Mouse (Mus musculus) heart, embryonic 14.5 days (tissue): Measurements from ENCODE around the gene Map3k19. TPM values are rescaled to one million over a fixed set of nuclear protein-coding genes. Genes with fewer than 3 reads are reported as not detected.

Experiments used
- ATAC-seq: fragments of 200-750 bp; cut with Nextera tagmentation; 2 replicates; pipeline ENCODE4 v1.8.0; 2017; ENCODE audit warnings: low read depth, moderate TSS enrichment; ENCODE audit not compliant: insufficient number of reproducible peaks, insufficient read depth, low FRiP score
- H3K27ac ChIP-seq, 2 experiments: fragments of 200-500 bp in 1 of 2; fragments of 300-500 bp in 1 of 2; sonication (generic) in 1 of 2; replicated peaks in 1 of 2; 2 replicates each; pipeline ENCODE4 v1.5.1; 2012 to 2014; ENCODE audit warnings: low read depth in 2 of 2, low read length in 2 of 2, control low read depth in 1 of 2, mild to moderate bottlenecking in 1 of 2, mixed read lengths in 1 of 2; ENCODE audit not compliant: control insufficient read depth in 1 of 2, insufficient read depth in 1 of 2
- H3K27me3 ChIP-seq: fragments of 300-500 bp; sonication (generic); 2 replicates; pipeline ENCODE4 v1.6.1; 2014; ENCODE audit warnings: mild to moderate bottlenecking, low read length, control low read depth; ENCODE audit not compliant: control insufficient read depth, insufficient read depth
- H3K36me3 ChIP-seq: fragments of 300-500 bp; sonication (generic); 2 replicates; pipeline ENCODE4 v1.6.1; 2014; ENCODE audit warnings: mild to moderate bottlenecking, control low read depth, low read length, mixed read lengths; ENCODE audit not compliant: control insufficient read depth, insufficient read depth
- H3K4me1 ChIP-seq, 2 experiments: fragments of 200-500 bp in 1 of 2; fragments of 300-500 bp in 1 of 2; sonication (generic) in 1 of 2; 2 replicates each; pipeline ENCODE4 v1.6.1; 2012 to 2014; ENCODE audit warnings: low read length in 2 of 2, control low read depth in 1 of 2, mixed read lengths in 1 of 2; ENCODE audit not compliant: control insufficient read depth in 2 of 2, insufficient read depth in 2 of 2
- H3K4me2 ChIP-seq: fragments of 300-500 bp; sonication (generic); 2 replicates; pipeline ENCODE4 v1.6.1; 2014; ENCODE audit warnings: mild to moderate bottlenecking, low read length
- H3K4me3 ChIP-seq, 2 experiments: fragments of 200-500 bp in 1 of 2; fragments of 300-500 bp in 1 of 2; sonication (generic) in 1 of 2; 2 replicates each; pipeline ENCODE4 v1.5.1; 2012 to 2014; ENCODE audit warnings: low read length in 2 of 2, mild to moderate bottlenecking in 2 of 2, control low read depth in 1 of 2, low read depth in 1 of 2, moderate library complexity in 1 of 2; ENCODE audit not compliant: control insufficient read depth in 1 of 2, insufficient read depth in 1 of 2
- H3K9ac ChIP-seq: fragments of 300-500 bp; sonication (generic); 2 replicates; pipeline ENCODE4 v1.6.1; 2014; ENCODE audit warnings: mild to moderate bottlenecking, low read length
- H3K9me3 ChIP-seq: fragments of 300-500 bp; sonication (generic); 2 replicates; pipeline ENCODE4 v1.6.1; 2016; ENCODE audit warnings: low read length, control low read depth; ENCODE audit not compliant: control insufficient read depth
- WGBS: fragments of 180-500 bp; shearing (Covaris S2); extraction: QIAGEN DNeasy Blood & Tissue Kit; methylation state at CpG from one replicate; pipeline ENCODE4 v1.1.7; 2014; 5-methylcytosine and 5-hydroxymethylcytosine counted together
- polyA plus RNA-seq: library from polyadenylated mRNA; unstranded; fragments of >200 nt; fragmentation: Nextera tagmentation; extraction: Ambion mirVana; gene quantifications from 2 replicates; pipeline ENCODE4 v1.2.1, GENCODE M21; 2014

Gene Map3k19
- polyA plus RNA-seq, 1 experiment from 2014 or later: not detected

DNA sequence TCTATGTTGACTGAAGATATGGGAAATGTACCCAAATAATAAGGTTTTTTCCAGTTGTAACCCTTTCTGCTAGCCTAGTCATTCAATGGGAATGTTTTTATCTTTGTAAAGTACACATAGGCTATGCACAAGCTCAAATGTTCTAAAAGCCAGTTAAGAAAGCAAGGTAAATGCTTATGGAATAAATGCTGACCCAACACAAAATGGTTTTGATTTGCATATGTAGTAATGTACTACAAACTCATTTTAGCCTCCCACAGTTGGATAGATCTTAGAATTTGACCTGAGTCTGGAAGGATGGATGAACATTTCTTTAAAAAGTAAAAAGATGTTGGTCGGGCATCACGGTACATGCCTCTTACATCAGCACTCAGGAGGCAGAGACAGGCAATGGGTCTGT lies 88.1 kb downstream of the Map3k19 start:
- Histone ChIP-seq H3K27me3 (no peaks in the 10 kb centered on the region), H3K4me2 (no peak overlapping the region), H3K4me1 (no peaks in the 10 kb centered on the region), H3K27ac (no peak overlapping the region), H3K9me3 (no peaks in the 10 kb centered on the region), H3K36me3 (0 out of 2 replicates have a peak, but pooled peaks cover 3% of the 10 kb centered on the region), H3K9ac (no peak overlapping the region), H3K4me3 (no peak overlapping the region)
- whole genome bisulfite sequencing: 90% methylated on average over 2 of the region's 2 CpGs
- ATAC-seq: no peak

DNA sequence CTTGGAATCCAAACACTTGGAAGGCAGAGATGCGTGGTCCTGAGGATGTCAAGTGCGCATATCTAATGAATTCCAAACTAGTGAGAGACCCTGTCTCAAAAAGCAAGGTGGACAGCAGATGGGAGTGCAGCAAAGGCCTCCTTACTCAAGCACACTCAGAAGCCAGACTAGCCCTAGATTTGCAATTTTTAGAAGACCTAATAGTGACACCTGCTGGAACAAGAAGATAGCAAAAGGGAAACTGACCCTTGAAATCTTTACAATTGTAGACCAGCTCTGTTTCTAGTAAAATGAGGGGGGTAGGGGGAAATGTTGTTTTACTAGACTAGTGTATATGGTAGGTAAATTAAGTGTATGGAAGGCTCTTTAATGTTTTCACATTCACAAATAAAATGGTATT lies 89.4 kb downstream of the Map3k19 start:
- no peak for ATAC-seq

More for the DNA sequence above, 89.4 kb downstream of the Map3k19 start:
- Histone ChIP-seq H3K9ac (no peak overlapping the region), H3K4me1 (no peaks in the 10 kb centered on the region), H3K9me3 (no peaks in the 10 kb centered on the region), H3K4me3 (no peak overlapping the region), H3K36me3 (no peaks in the 10 kb centered on the region), H3K27ac (no peak overlapping the region), H3K4me2 (no peak overlapping the region), H3K27me3 (no peaks in the 10 kb centered on the region)
- WGBS: 48% methylated on average over 2 of the region's 2 CpGs

Other genes with a start within 250 kb of the Map3k19 start
- 28.8 and 31.6 TPM in 2 replicates for gene Tmem163, start 175.5 kb downstream of the Map3k19 start, polyA plus RNA-seq
- 0.12 and 0.55 TPM in 2 replicates for gene Acmsd, start 125.6 kb downstream of the Map3k19 start, polyA plus RNA-seq
- 61.6 and 62.2 TPM in 2 replicates for gene Ccnt2, start 80.9 kb downstream of the Map3k19 start, polyA plus RNA-seq
- 29.7 and 30.1 TPM in 2 replicates for gene Rab3gap1, start 13.7 kb upstream of the Map3k19 start, polyA plus RNA-seq
- 5.9 and 6.7 TPM in 2 replicates for gene Zranb3, start 248.0 kb upstream of the Map3k19 start, polyA plus RNA-seq
- 52.9 and 55.2 TPM in 2 replicates for gene R3hdm1, start 248.3 kb upstream of the Map3k19 start, polyA plus RNA-seq